Mouse (Mus musculus) embryonic facial prominence, embryonic 14.5 days (tissue): ENCODE results near the gene Me3. TPM values are rescaled to one million over a fixed set of nuclear protein-coding genes. Genes with fewer than 3 reads are reported as not detected.

Source experiments
- ATAC-seq: fragments of 200-750 bp; cut with Nextera tagmentation; 2 replicates; pipeline ENCODE4 v1.8.0; 2017; ENCODE audit warnings: low read depth, moderate number of reproducible peaks, moderate TSS enrichment
- DNase-seq: peaks from one replicate; pipeline ENCODE4 v3.0.0-alpha.2; 2015; ENCODE audit warnings: low spot score
- H3K27ac ChIP-seq: fragments of 300-500 bp; sonication (generic); replicated peaks from 2 replicates; pipeline ENCODE4 v1.5.1; 2014; ENCODE audit warnings: low read depth, mild to moderate bottlenecking, low read length, moderate library complexity
- H3K27me3 ChIP-seq: fragments of 300-500 bp; sonication (generic); replicated peaks from 2 replicates; pipeline ENCODE4 v1.6.1; 2014; ENCODE audit warnings: low read length; ENCODE audit not compliant: control insufficient read depth, insufficient read depth
- H3K36me3 ChIP-seq: fragments of 300-500 bp; sonication (generic); 2 replicates; pipeline ENCODE4 v1.6.1; 2014; ENCODE audit warnings: low read length, mixed read lengths; ENCODE audit not compliant: control insufficient read depth, insufficient read depth
- H3K4me1 ChIP-seq: fragments of 300-500 bp; sonication (generic); 2 replicates; pipeline ENCODE4 v1.6.1; 2014; ENCODE audit warnings: antibody characterized with exemption, low read length; ENCODE audit not compliant: control insufficient read depth, insufficient read depth
- H3K4me2 ChIP-seq: fragments of 300-500 bp; sonication (generic); 2 replicates; pipeline ENCODE4 v1.6.1; 2014; ENCODE audit warnings: low read depth, mild to moderate bottlenecking, low read length, moderate library complexity, mixed read lengths
- H3K4me3 ChIP-seq: fragments of 300-500 bp; sonication (generic); 2 replicates; pipeline ENCODE4 v1.5.1; 2014; ENCODE audit warnings: low read depth, mild to moderate bottlenecking, low read length
- H3K9ac ChIP-seq: fragments of 300-500 bp; sonication (generic); 2 replicates; pipeline ENCODE4 v1.6.1; 2014; ENCODE audit warnings: low read depth, mild to moderate bottlenecking, low read length, moderate library complexity, mixed read lengths
- H3K9me3 ChIP-seq: fragments of 300-500 bp; sonication (generic); 2 replicates; pipeline ENCODE4 v1.6.1; 2016; ENCODE audit warnings: low read length; ENCODE audit not compliant: control insufficient read depth
- WGBS: fragments of 180-500 bp; shearing (Covaris S2); extraction: QIAGEN DNeasy Blood & Tissue Kit; methylation state at CpG from one replicate; pipeline ENCODE4 v1.1.7; 2014; 5-methylcytosine and 5-hydroxymethylcytosine counted together
- polyA plus RNA-seq: library from polyadenylated mRNA; unstranded; fragments of >200 nt; fragmentation: Nextera tagmentation; extraction: Ambion mirVana; gene quantifications from 2 replicates; pipeline ENCODE4 v1.2.1, GENCODE M21; 2014

The Me3 gene
- polyA plus RNA-seq, 1 experiment from 2014 or later: 1.9 TPM

GRCm38 (mm10) chr7:89852158-89853095 lies 220.2 kb downstream of the Me3 start:
- no peak overlapping the region for H3K27ac ChIP-seq
- no peaks in the 10 kb centered on the region for H3K9me3 ChIP-seq
- H3K4me1 ChIP-seq: no peaks in the 10 kb centered on the region; the same call in 1 of the 2 replicates
- H3K9ac ChIP-seq: no peak overlapping the region
- WGBS: 79% methylated on average over 10 of the region's 10 CpGs
- no peak for DNase-seq
- no peak overlapping the region for H3K4me3 ChIP-seq
- no peaks in the 10 kb centered on the region for H3K27me3 ChIP-seq
- H3K4me2 ChIP-seq: no peak overlapping the region
- ATAC-seq: no peak
- no peaks in the 10 kb centered on the region for H3K36me3 ChIP-seq

GRCm38 (mm10) chr7:89853131-89853530 lies 220.9 kb downstream of the Me3 start:
- H3K36me3 ChIP-seq: no peaks in the 10 kb centered on the region
- no peak overlapping the region for H3K4me2 ChIP-seq
- no peaks in the 10 kb centered on the region for H3K9me3 ChIP-seq
- no peaks in the 10 kb centered on the region for H3K27me3 ChIP-seq
- no peaks in the 10 kb centered on the region; the same call in 1 of the 2 replicates for H3K4me1 ChIP-seq
- no peak overlapping the region for H3K4me3 ChIP-seq
- no peak overlapping the region for H3K9ac ChIP-seq
- no peak for DNase-seq
- no peak for ATAC-seq
- WGBS: 87% methylated on average over 5 of the region's 5 CpGs
- H3K27ac ChIP-seq: no peak overlapping the region

DNA sequence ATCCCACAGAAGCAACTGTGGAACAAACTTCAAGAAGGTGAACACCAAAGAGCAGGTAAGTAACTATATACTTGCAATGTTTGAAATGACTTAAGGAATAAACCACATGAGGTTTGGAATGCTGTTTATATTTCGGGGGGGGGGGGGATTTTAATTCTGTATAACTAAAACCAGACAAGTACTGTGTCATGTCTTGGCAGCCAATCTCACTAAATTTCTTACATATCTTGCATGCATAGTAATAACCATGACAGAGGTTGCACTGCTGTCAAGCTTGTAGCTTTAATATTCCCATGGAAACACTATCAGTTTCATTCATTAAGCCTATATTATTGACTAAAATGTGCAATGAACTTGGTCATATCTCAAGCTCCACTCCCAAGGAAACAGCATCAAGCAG lies 223.0 kb downstream of the Me3 start:
- no peak overlapping the region for H3K4me2 ChIP-seq
- no peak overlapping the region for H3K4me3 ChIP-seq
- H3K9ac ChIP-seq: no peak overlapping the region
- H3K9me3 ChIP-seq: no peaks in the 10 kb centered on the region
- H3K27ac ChIP-seq: no peak overlapping the region
- H3K4me1 ChIP-seq: no peaks in the 10 kb centered on the region; the same call in 1 of the 2 replicates
- 44% methylated on average over 1 of the region's 1 CpGs for WGBS
- no peaks in the 10 kb centered on the region for H3K36me3 ChIP-seq
- DNase-seq (peak; percentile 68), ATAC-seq (no peak)
- no peaks in the 10 kb centered on the region for H3K27me3 ChIP-seq

DNA sequence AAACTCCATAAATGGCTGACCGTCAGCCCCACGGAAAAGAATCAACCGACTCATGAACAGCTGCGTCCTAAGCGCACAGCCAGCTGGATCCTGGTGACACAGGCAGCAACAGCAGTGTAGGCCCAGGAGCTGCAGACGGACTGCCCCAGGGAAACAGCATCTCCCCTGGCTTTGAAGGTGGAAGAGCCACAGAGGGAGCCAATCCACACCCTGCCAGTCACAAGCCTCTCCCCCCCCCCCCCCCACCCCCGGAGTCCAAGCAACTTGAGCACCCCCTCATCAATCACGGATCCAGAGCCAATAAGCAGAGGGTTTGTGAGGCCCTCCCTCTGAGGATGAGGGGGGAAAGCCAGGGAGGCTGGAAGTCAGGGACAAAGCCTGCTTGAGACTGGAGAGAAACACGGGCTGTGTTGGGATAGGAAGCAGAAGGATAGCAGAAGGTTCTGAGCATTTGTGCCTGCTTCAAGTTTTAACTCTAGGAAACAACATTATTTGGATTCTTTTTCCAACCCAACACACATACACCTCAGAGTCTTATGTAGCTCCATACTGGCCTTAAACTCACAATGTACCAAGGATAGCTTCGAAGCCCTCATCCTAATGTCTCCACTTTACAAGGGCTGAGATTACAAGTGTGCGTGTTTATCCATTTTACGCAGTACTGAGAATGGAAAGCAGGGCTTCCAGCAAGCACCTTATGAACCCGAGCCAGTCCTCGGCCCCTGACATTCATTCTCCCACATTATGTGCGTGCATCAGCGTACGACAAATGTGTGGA lies 224.4 kb downstream of the Me3 start:
- H3K27ac ChIP-seq: peak overlapping the region; percentile 18; the same call in 1 of the 2 replicates
- H3K27me3 ChIP-seq: no peaks in the 10 kb centered on the region
- WGBS: 54% methylated on average over 16 of the region's 17 CpGs
- DNase-seq (peak; percentile 62), ATAC-seq (peak; percentile 84)
- H3K9ac ChIP-seq: no peak overlapping the region
- H3K36me3 ChIP-seq: no peaks in the 10 kb centered on the region
- peak overlapping the region; percentile 23; the same call in 1 of the 2 replicates for H3K4me2 ChIP-seq
- no peaks in the 10 kb centered on the region for H3K9me3 ChIP-seq
- no peak overlapping the region for H3K4me3 ChIP-seq
- H3K4me1 ChIP-seq: no peaks in the 10 kb centered on the region; the same call in 1 of the 2 replicates

- ATAC-seq (no peak), DNase-seq (no peak)
- Histone ChIP-seq H3K4me1 (no peaks in the 10 kb centered on the region), H3K9me3 (no peaks in the 10 kb centered on the region), H3K4me3 (no peak overlapping the region), H3K36me3 (no peaks in the 10 kb centered on the region), H3K27me3 (no peaks in the 10 kb centered on the region), H3K27ac (no peak overlapping the region), H3K9ac (no peak overlapping the region), H3K4me2 (no peak overlapping the region)
- 100% methylated on average over 1 of the region's 1 CpGs for WGBS
Observed at GRCm38 (mm10) chr7:89864769-89865168, 232.6 kb downstream of the Me3 start.

DNA sequence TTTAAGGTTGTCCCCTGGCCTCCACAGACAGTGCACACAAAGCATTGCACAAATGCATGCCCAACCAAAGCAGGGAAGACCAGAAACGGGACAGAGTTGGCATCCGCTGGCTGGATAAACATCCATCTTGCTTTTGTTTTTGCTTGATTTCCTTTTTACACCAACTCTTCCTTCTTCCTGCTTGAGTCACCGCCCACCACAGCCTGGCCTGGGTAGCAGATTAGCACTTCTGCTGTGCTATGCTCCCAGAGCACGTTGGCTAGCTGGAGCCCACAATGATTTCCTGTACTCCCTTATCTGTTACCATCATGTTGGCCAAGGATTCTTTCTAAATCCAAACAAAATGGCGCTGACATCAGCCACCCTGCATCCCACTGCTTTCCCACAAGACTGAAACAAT lies 235.0 kb downstream of the Me3 start:
- no peaks in the 10 kb centered on the region for H3K27me3 ChIP-seq

DNA sequence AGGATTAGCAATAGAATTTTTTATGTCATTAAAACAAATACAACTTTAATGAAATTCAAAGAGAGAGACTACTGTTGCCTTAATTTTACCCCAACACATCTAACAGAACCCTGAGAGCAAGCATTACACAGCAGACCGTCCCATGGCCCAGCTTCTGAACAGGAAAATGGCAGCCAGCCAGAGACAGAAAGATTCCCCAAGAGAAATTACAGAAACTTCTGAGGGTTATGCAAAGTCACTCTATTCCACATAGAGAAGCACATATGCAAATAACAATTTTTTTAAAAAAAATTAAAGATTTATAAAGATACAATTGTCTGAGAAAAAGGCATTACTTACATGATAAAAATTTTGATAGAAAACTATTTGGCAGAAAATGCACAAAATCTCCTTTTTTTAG lies 247.5 kb downstream of the Me3 start:
- ATAC-seq: no peak
- Histone ChIP-seq H3K4me3 (no peak overlapping the region), H3K9me3 (no peaks in the 10 kb centered on the region), H3K27me3 (no peaks in the 10 kb centered on the region), H3K4me1 (no peaks in the 10 kb centered on the region), H3K9ac (no peak overlapping the region), H3K36me3 (no peaks in the 10 kb centered on the region), H3K27ac (no peak overlapping the region), H3K4me2 (no peak overlapping the region)
- DNase-seq: no peak
- 41% methylated on average over 1 of the region's 1 CpGs for WGBS

More for the DNA sequence above, 235.0 kb downstream of the Me3 start:
- H3K4me1 ChIP-seq: no peaks in the 10 kb centered on the region
- DNase-seq (no peak), ATAC-seq (no peak)
- H3K9me3 ChIP-seq: no peaks in the 10 kb centered on the region
- no peak overlapping the region for H3K4me2 ChIP-seq
- no peak overlapping the region for H3K9ac ChIP-seq
- no peak overlapping the region for H3K4me3 ChIP-seq
- 80% methylated on average over 5 of the region's 5 CpGs for WGBS
- H3K27ac ChIP-seq: no peak overlapping the region
- H3K36me3 ChIP-seq: no peaks in the 10 kb centered on the region

DNA sequence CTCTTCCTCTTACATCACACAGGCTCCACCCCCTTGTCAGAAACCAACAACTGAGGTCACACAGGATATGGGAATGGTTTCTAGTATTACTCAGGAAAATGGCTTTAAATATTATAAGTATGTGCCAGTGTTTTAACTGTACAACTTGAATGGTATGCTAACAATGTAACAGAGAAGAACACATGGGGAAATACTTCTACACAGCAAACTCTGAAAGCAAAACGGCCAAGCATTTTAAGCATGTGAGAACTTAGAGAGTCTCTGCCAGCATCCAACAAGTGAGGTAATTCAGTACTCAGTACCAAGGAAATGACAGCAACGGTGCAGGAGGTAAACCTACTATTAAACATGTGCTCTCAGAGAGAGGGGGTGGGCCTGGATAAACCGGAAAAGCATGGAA lies 252.4 kb downstream of the Me3 start:
- no peaks in the 10 kb centered on the region for H3K36me3 ChIP-seq
- H3K27ac ChIP-seq: no peak overlapping the region
- no peaks in the 10 kb centered on the region for H3K9me3 ChIP-seq
- H3K9ac ChIP-seq: no peak overlapping the region
- no peak overlapping the region for H3K4me2 ChIP-seq
- no peak overlapping the region for H3K4me3 ChIP-seq
- WGBS: 40% methylated on average over 3 of the region's 3 CpGs
- peak; percentile 50 for DNase-seq
- no peaks in the 10 kb centered on the region for H3K27me3 ChIP-seq
- no peaks in the 10 kb centered on the region for H3K4me1 ChIP-seq
- ATAC-seq: peak; percentile 26; the same call in 1 of the 2 replicates
